Mouse (Mus musculus) kidney, embryonic 15.5 days (tissue): ENCODE measurements around the gene Exoc6b. TPM values are rescaled to one million over a fixed set of nuclear protein-coding genes. Genes with fewer than 3 reads are reported as not detected.
"Not testable (repeated sequence)": the region's sequence is repeated elsewhere in the genome, so short reads cannot be mapped to it uniquely, and the experiment has no call there.

Experiments
- ATAC-seq: fragments of 200-750 bp; cut with Nextera tagmentation; replicated peaks from 2 replicates; pipeline ENCODE4 v1.8.0; 2017; ENCODE audit warnings: moderate TSS enrichment; ENCODE audit not compliant: low FRiP score
- H3K27ac ChIP-seq: fragments of 300-500 bp; sonication (generic); 2 replicates; pipeline ENCODE4 v1.5.1; 2015; ENCODE audit warnings: mild to moderate bottlenecking, inconsistent platforms
- H3K27me3 ChIP-seq: fragments of 300-500 bp; sonication (generic); 2 replicates; pipeline ENCODE4 v1.6.1; 2015; ENCODE audit warnings: inconsistent platforms
- H3K36me3 ChIP-seq: fragments of 300-500 bp; sonication (generic); 2 replicates; pipeline ENCODE4 v1.6.1; 2015; ENCODE audit warnings: inconsistent platforms
- H3K4me1 ChIP-seq: fragments of 300-500 bp; sonication (generic); 2 replicates; pipeline ENCODE4 v1.6.1; 2015; ENCODE audit warnings: inconsistent platforms
- H3K4me2 ChIP-seq: fragments of 300-500 bp; sonication (generic); 2 replicates; pipeline ENCODE4 v1.6.1; 2015; ENCODE audit warnings: moderate library complexity, mild to moderate bottlenecking, inconsistent platforms
- H3K4me3 ChIP-seq: fragments of 300-500 bp; sonication (generic); replicated peaks from 2 replicates; pipeline ENCODE4 v1.5.1; 2015; ENCODE audit warnings: mild to moderate bottlenecking, inconsistent platforms
- H3K9ac ChIP-seq: fragments of 300-500 bp; sonication (generic); 2 replicates; pipeline ENCODE4 v1.6.1; 2015; ENCODE audit warnings: mild to moderate bottlenecking, inconsistent platforms
- H3K9me3 ChIP-seq: fragments of 300-500 bp; sonication (generic); replicated peaks from 2 replicates; pipeline ENCODE4 v1.6.1; 2016; ENCODE audit warnings: inconsistent platforms
- WGBS: fragments of 180-500 bp; shearing (Covaris S2); methylation state at CpG from one replicate; pipeline ENCODE4 v1.1.7; 2015; ENCODE audit warnings: mixed read lengths; 5-methylcytosine and 5-hydroxymethylcytosine counted together
- polyA plus RNA-seq: library from polyadenylated mRNA; unstranded; fragments of >200 nt; fragmentation: Nextera tagmentation; extraction: Ambion mirVana; gene quantifications from 2 replicates; pipeline ENCODE4 v1.2.1, GENCODE M21; 2015

Exoc6b gene
- polyA plus RNA-seq, 1 experiment from 2014 or later = 27.7 TPM

GRCm38 (mm10) chr6:84599296-84599695 lies 470.0 kb downstream of the Exoc6b start:
- 87% methylated on average over 3 of the region's 3 CpGs for WGBS
- not testable (repeated sequence) for H3K36me3 ChIP-seq, H3K27ac ChIP-seq, H3K4me1 ChIP-seq, H3K4me3 ChIP-seq, ATAC-seq, H3K9me3 ChIP-seq, H3K4me2 ChIP-seq, H3K9ac ChIP-seq
- peaks cover 20% of the 10 kb centered on the region for H3K27me3 ChIP-seq

GRCm38 (mm10) chr6:84598725-84599124 lies 470.6 kb downstream of the Exoc6b start:
- ATAC-seq = no peak
- H3K4me1 ChIP-seq = 0 out of 2 replicates have a peak, but pooled peaks cover 1% of the 10 kb centered on the region
- H3K9ac ChIP-seq = no peak overlapping the region
- no peak overlapping the region for H3K27ac ChIP-seq
- H3K4me3 ChIP-seq = no peak overlapping the region
- H3K4me2 ChIP-seq = no peak overlapping the region
- H3K27me3 ChIP-seq = peaks cover 26% of the 10 kb centered on the region
- no peaks in the 10 kb centered on the region for H3K36me3 ChIP-seq
- no peaks in the 10 kb centered on the region for H3K9me3 ChIP-seq
- WGBS = 55% methylated on average over 3 of the region's 3 CpGs

- Histone ChIP-seq H3K4me1 (peaks cover 21% of the 10 kb centered on the region), H3K9me3 (no peaks in the 10 kb centered on the region), H3K4me2 (no peak overlapping the region), H3K27ac (no peak overlapping the region), H3K27me3 (peaks cover 67% of the 10 kb centered on the region), H3K9ac (no peak overlapping the region), H3K36me3 (no peaks in the 10 kb centered on the region), H3K4me3 (no peak overlapping the region)
- 54% methylated on average over 3 of the region's 3 CpGs for WGBS
- no peak for ATAC-seq
These were observed 474.7 kb downstream of the Exoc6b start for GRCm38 (mm10) chr6:84594626-84595025.

- no peak for ATAC-seq
- peaks cover 76% of the 10 kb centered on the region for H3K27me3 ChIP-seq
- no peaks in the 10 kb centered on the region for H3K9me3 ChIP-seq
- WGBS = 83% methylated on average over 10 of the region's 10 CpGs
- no peak within 1 kb of the TSS for H3K9ac ChIP-seq
- no peaks in the 10 kb centered on the region for H3K36me3 ChIP-seq
- no peak within 1 kb of the TSS for H3K4me2 ChIP-seq
- H3K4me1 ChIP-seq = peaks cover 29% of the 10 kb centered on the region
- no peak within 1 kb of the TSS for H3K4me3 ChIP-seq
- H3K27ac ChIP-seq = no peak within 1 kb of the TSS
These were observed 475.6 kb downstream of the Exoc6b start, which contains the start of gene Cyp26b1 for GRCm38 (mm10) chr6:84593693-84594092. TSS of gene Cyp26b1 (minus strand) at chr6:84593908.

- H3K27ac ChIP-seq = no peak overlapping the region
- peaks cover 100% of the 10 kb centered on the region for H3K27me3 ChIP-seq
- no peak overlapping the region for H3K9ac ChIP-seq
- no peaks in the 10 kb centered on the region for H3K9me3 ChIP-seq
- no peak overlapping the region for H3K4me3 ChIP-seq
- WGBS = 48% methylated on average over 6 of the region's 6 CpGs
- H3K36me3 ChIP-seq = no peaks in the 10 kb centered on the region
- no peak for ATAC-seq
- peaks cover 55% of the 10 kb centered on the region for H3K4me1 ChIP-seq
- H3K4me2 ChIP-seq = no peak overlapping the region
These were observed 478.2 kb downstream of the Exoc6b start for GRCm38 (mm10) chr6:84590961-84591745.

GRCm38 (mm10) chr6:84589742-84590686 lies 479.3 kb downstream of the Exoc6b start:
- Histone ChIP-seq H3K9ac (no peak overlapping the region), H3K4me2 (peak overlapping the region; percentile 89), H3K36me3 (no peaks in the 10 kb centered on the region), H3K27me3 (peaks cover 100% of the 10 kb centered on the region), H3K27ac (no peak overlapping the region), H3K4me3 (peak overlapping the region; percentile 50), H3K4me1 (peaks cover 66% of the 10 kb centered on the region), H3K9me3 (no peaks in the 10 kb centered on the region)
- WGBS = 4% methylated on average over 39 of the region's 39 CpGs
- peak; percentile 69 for ATAC-seq

GRCm38 (mm10) chr6:84588895-84589652 lies 480.2 kb downstream of the Exoc6b start:
- H3K27me3 ChIP-seq = peaks cover 100% of the 10 kb centered on the region
- no peaks in the 10 kb centered on the region for H3K36me3 ChIP-seq
- H3K9ac ChIP-seq = peak overlapping the region; percentile 41; the same call in 1 of the 2 replicates
- WGBS = 1% methylated on average over 46 of the region's 54 CpGs
- H3K27ac ChIP-seq = 0 out of 2 replicates have a peak overlapping the region, but pooled peaks have one; percentile 27
- H3K4me3 ChIP-seq = peak overlapping the region; percentile 50
- no peaks in the 10 kb centered on the region for H3K9me3 ChIP-seq
- peak overlapping the region; percentile 89 for H3K4me2 ChIP-seq
- ATAC-seq = no peak
- peaks cover 76% of the 10 kb centered on the region for H3K4me1 ChIP-seq

- Histone ChIP-seq H3K27me3 (peaks cover 100% of the 10 kb centered on the region), H3K9me3 (no peaks in the 10 kb centered on the region), H3K4me2 (peak overlapping the region; percentile 89), H3K4me1 (peaks cover 79% of the 10 kb centered on the region), H3K36me3 (no peaks in the 10 kb centered on the region), H3K4me3 (peak overlapping the region; percentile 50), H3K27ac (0 out of 2 replicates have a peak overlapping the region, but pooled peaks have one; percentile 27), H3K9ac (peak overlapping the region; percentile 41)
- under 1% methylated on average over 41 of the region's 41 CpGs for WGBS
- ATAC-seq = no peak
These were observed 481.0 kb downstream of the Exoc6b start for GRCm38 (mm10) chr6:84588221-84588894.

- Histone ChIP-seq H3K9me3 (no peaks in the 10 kb centered on the region), H3K36me3 (no peaks in the 10 kb centered on the region), H3K4me1 (peaks cover 86% of the 10 kb centered on the region), H3K4me3 (peak overlapping the region; percentile 50), H3K27me3 (peaks cover 100% of the 10 kb centered on the region), H3K27ac (peak overlapping the region; percentile 29; the same call in 1 of the 2 replicates), H3K4me2 (peak overlapping the region; percentile 89), H3K9ac (peak overlapping the region; percentile 41)
- ATAC-seq = no peak
- under 1% methylated on average over 51 of the region's 51 CpGs for WGBS
These were observed 481.7 kb downstream of the Exoc6b start for GRCm38 (mm10) chr6:84587471-84588101.

- no peak overlapping the region for H3K27ac ChIP-seq
- no peaks in the 10 kb centered on the region for H3K36me3 ChIP-seq
- H3K4me3 ChIP-seq = peak overlapping the region; percentile 50
- no peaks in the 10 kb centered on the region for H3K9me3 ChIP-seq
- peaks cover 91% of the 10 kb centered on the region for H3K4me1 ChIP-seq
- H3K9ac ChIP-seq = no peak overlapping the region
- WGBS = 2% methylated on average over 28 of the region's 28 CpGs
- peaks cover 100% of the 10 kb centered on the region for H3K27me3 ChIP-seq
- ATAC-seq = no peak
- peak overlapping the region; percentile 89 for H3K4me2 ChIP-seq
These were observed 482.6 kb downstream of the Exoc6b start for GRCm38 (mm10) chr6:84586551-84587200.
